14 mouse cellular contexts compared by ENCODE assay signal in genomic region chr2:167928002-167928526, GRCm38 (mm10).
"Had no signal": no experiment of that assay in that cellular context is flagged by ENCODE, and none has a peak within 500 bp of the region (broad histone marks: within the 10 kb centered on the region; RNA-seq: fewer than 3 reads in every experiment).

No protein-coding gene starts in this region.

- ATAC-seq: intestine, postnatal 0 days; liver, postnatal 0 days had no signal

- H3K36me3 ChIP-seq: limb, embryonic 12.5 days; liver, embryonic 13.5 days; neural tube, embryonic 12.5 days; stomach, embryonic 15.5 days had no signal

- DNase-seq: kidney, adult 8-10 months; layer of hippocampus, adult 9-11 months; layer of hippocampus, postnatal 36 days; liver; liver, embryonic 13.5 days; liver, postnatal 0 days; lung, postnatal 10 days; midbrain, embryonic 14.5 days; thymus, adult 2 months; thymus, postnatal 36 days had no signal

- H3K27me3 ChIP-seq: limb, embryonic 12.5 days; liver, embryonic 13.5 days; neural tube, embryonic 12.5 days; stomach, embryonic 15.5 days had no signal

- H3K9me3 ChIP-seq: limb, embryonic 12.5 days; liver, embryonic 13.5 days; neural tube, embryonic 12.5 days; stomach, embryonic 15.5 days had no signal

- H3K4me3 ChIP-seq: limb, embryonic 12.5 days; liver, embryonic 13.5 days; neural tube, embryonic 12.5 days; stomach, embryonic 15.5 days had no signal
